Mouse (Mus musculus): ENCODE data around the gene A530016L24Rik. TPM values are rescaled to one million over a fixed set of nuclear protein-coding genes. Genes with fewer than 3 reads are reported as not detected.
A peak's percentile ranks its signal among the peaks of the same experiment; 100 is the strongest.

A530016L24Rik gene
- total RNA-seq, 1 experiment, result not detected

GRCm38 (mm10) chr12:112467387-112467786, 21.9 kb upstream of the A530016L24Rik start:
- H3K27ac ChIP-seq (ENCODE audit: insufficient read depth, low read depth, low read length, poor library complexity, severe bottlenecking), result no peak overlapping the region
- H3K4me3 ChIP-seq (ENCODE audit: insufficient read depth in 1 of 2, low read depth in 1 of 2, low read length in 2 of 2, poor library complexity in 1 of 2, severe bottlenecking in 1 of 2), result no peak overlapping the region
- in situ Hi-C loops (cut with MboI; ENCODE audit: low sequenced_read_pairs in 2 of 2, unreplicated experiment in 2 of 2), result no loop called here
- no peaks in the 10 kb centered on the region for H3K36me3 ChIP-seq (ENCODE audit: control insufficient read depth, insufficient read depth, low read length, poor library complexity, severe bottlenecking)
- no peak for DNase-seq (ENCODE audit: low read depth, low spot score)
- no peaks in the 10 kb centered on the region; a peak in 1 of 4 replicates for H3K4me1 ChIP-seq (ENCODE audit: control insufficient read depth in 2 of 2, insufficient read depth in 2 of 2, low read length in 2 of 2, poor library complexity in 1 of 2)
- no peak overlapping the region for H3K9ac ChIP-seq (ENCODE audit: insufficient read depth, low read depth, low read length, poor library complexity, severe bottlenecking)
- no peak for TF ChIP-seq ZNF384 (IDR thresholded peaks at IDR 0.05; ENCODE audit: low read depth, low read length)
- no peak for TF ChIP-seq CHD2 (IDR thresholded peaks at IDR 0.05; ENCODE audit: low read depth, low read length)
- TF ChIP-seq MAFK (IDR thresholded peaks at IDR 0.05; ENCODE audit: insufficient read depth, low read depth, low read length), result no peak
- TF ChIP-seq HCFC1 (IDR thresholded peaks at IDR 0.05; ENCODE audit: borderline replicate concordance, insufficient read depth, low read length), result no peak
- no peak for TF ChIP-seq ZC3H11A (IDR thresholded peaks at IDR 0.05; ENCODE audit: borderline replicate concordance, low read depth, low read length)
- H3K9me3 ChIP-seq (ENCODE audit: control insufficient read depth, insufficient read depth, low read depth, low read length), result no peaks in the 10 kb centered on the region

GRCm38 (mm10) chr12:112469393-112469792, 19.9 kb upstream of the A530016L24Rik start:
- no peak overlapping the region for H3K27ac ChIP-seq (ENCODE audit: insufficient read depth, low read depth, low read length, poor library complexity, severe bottlenecking)
- no peaks in the 10 kb centered on the region; a peak in 1 of 4 replicates for H3K4me1 ChIP-seq (ENCODE audit: control insufficient read depth in 2 of 2, insufficient read depth in 2 of 2, low read length in 2 of 2, poor library complexity in 1 of 2)
- no peaks in the 10 kb centered on the region for H3K36me3 ChIP-seq (ENCODE audit: control insufficient read depth, insufficient read depth, low read length, poor library complexity, severe bottlenecking)
- H3K9me3 ChIP-seq (ENCODE audit: control insufficient read depth, insufficient read depth, low read depth, low read length), result no peaks in the 10 kb centered on the region
- no peak overlapping the region for H3K4me3 ChIP-seq (ENCODE audit: insufficient read depth in 1 of 2, low read depth in 1 of 2, low read length in 2 of 2, poor library complexity in 1 of 2, severe bottlenecking in 1 of 2)
- no peak overlapping the region for H3K9ac ChIP-seq (ENCODE audit: insufficient read depth, low read depth, low read length, poor library complexity, severe bottlenecking)
- in situ Hi-C loops (cut with MboI; ENCODE audit: low sequenced_read_pairs in 2 of 2, unreplicated experiment in 2 of 2), result no loop called here
- DNase-seq (ENCODE audit: low read depth, low spot score), result no peak
- TF ChIP-seq CHD2 (IDR thresholded peaks at IDR 0.05; ENCODE audit: low read depth, low read length) (no peak), MAFK (IDR thresholded peaks at IDR 0.05; ENCODE audit: insufficient read depth, low read depth, low read length) (0 out of 2 replicates have a peak, but pooled peaks have one; percentile 25)

DNA sequence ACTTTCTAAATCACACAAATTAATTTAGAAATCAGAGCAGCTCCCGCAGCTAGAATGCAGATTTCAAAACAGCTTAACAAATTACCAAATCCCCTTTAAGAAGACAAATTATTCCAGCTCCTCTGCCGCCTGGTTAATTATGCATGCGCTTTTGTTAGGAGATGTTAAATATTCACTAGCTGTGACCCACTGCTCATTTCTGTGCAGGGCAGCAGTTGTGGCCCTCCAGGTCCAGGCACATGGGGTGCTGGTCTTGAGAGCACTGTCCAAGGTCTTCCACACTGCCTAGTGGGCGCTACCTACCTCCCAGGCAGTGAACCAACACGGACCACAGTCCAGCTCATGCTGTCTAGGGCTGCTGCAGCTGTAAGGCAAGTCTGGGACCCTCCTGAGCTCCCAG, 19.0 kb upstream of the A530016L24Rik start:
- H3K4me1 ChIP-seq (ENCODE audit: control insufficient read depth in 2 of 2, insufficient read depth in 2 of 2, low read length in 2 of 2, poor library complexity in 1 of 2), result no peaks in the 10 kb centered on the region; a peak in 1 of 4 replicates
- no peak overlapping the region for H3K4me3 ChIP-seq (ENCODE audit: insufficient read depth in 1 of 2, low read depth in 1 of 2, low read length in 2 of 2, poor library complexity in 1 of 2, severe bottlenecking in 1 of 2)
- H3K36me3 ChIP-seq (ENCODE audit: control insufficient read depth, insufficient read depth, low read length, poor library complexity, severe bottlenecking), result no peaks in the 10 kb centered on the region
- no peak overlapping the region for H3K27ac ChIP-seq (ENCODE audit: insufficient read depth, low read depth, low read length, poor library complexity, severe bottlenecking)
- no peak overlapping the region for H3K9ac ChIP-seq (ENCODE audit: insufficient read depth, low read depth, low read length, poor library complexity, severe bottlenecking)
- H3K9me3 ChIP-seq (ENCODE audit: control insufficient read depth, insufficient read depth, low read depth, low read length), result no peaks in the 10 kb centered on the region
- in situ Hi-C loops (cut with MboI; ENCODE audit: low sequenced_read_pairs in 2 of 2, unreplicated experiment in 2 of 2), result no loop called here
- no peak for TF ChIP-seq ZNF384 (IDR thresholded peaks at IDR 0.05; ENCODE audit: low read depth, low read length)
- no peak for TF ChIP-seq ZC3H11A (IDR thresholded peaks at IDR 0.05; ENCODE audit: borderline replicate concordance, low read depth, low read length)
- no peak for TF ChIP-seq CHD2 (IDR thresholded peaks at IDR 0.05; ENCODE audit: low read depth, low read length)
- TF ChIP-seq HCFC1 (IDR thresholded peaks at IDR 0.05; ENCODE audit: borderline replicate concordance, insufficient read depth, low read length), result no peak
- no peak for TF ChIP-seq MAFK (IDR thresholded peaks at IDR 0.05; ENCODE audit: insufficient read depth, low read depth, low read length)
- DNase-seq (ENCODE audit: low read depth, low spot score), result no peak

GRCm38 (mm10) chr12:112473777-112474176, 15.5 kb upstream of the A530016L24Rik start:
- in situ Hi-C loops (cut with MboI; ENCODE audit: low sequenced_read_pairs in 2 of 2, unreplicated experiment in 2 of 2), result no loop called here
- Histone ChIP-seq H3K9ac (ENCODE audit: insufficient read depth, low read depth, low read length, poor library complexity, severe bottlenecking) (no peak overlapping the region), H3K4me1 (ENCODE audit: control insufficient read depth in 2 of 2, insufficient read depth in 2 of 2, low read length in 2 of 2, poor library complexity in 1 of 2) (no peaks in the 10 kb centered on the region), H3K9me3 (ENCODE audit: control insufficient read depth, insufficient read depth, low read depth, low read length) (no peaks in the 10 kb centered on the region), H3K27ac (ENCODE audit: insufficient read depth, low read depth, low read length, poor library complexity, severe bottlenecking) (no peak overlapping the region), H3K36me3 (ENCODE audit: control insufficient read depth, insufficient read depth, low read length, poor library complexity, severe bottlenecking) (no peaks in the 10 kb centered on the region), H3K4me3 (ENCODE audit: insufficient read depth in 1 of 2, low read depth in 1 of 2, low read length in 2 of 2, poor library complexity in 1 of 2, severe bottlenecking in 1 of 2) (no peak overlapping the region)
- TF ChIP-seq ZNF384 (IDR thresholded peaks at IDR 0.05; ENCODE audit: low read depth, low read length) (no peak), ZC3H11A (IDR thresholded peaks at IDR 0.05; ENCODE audit: borderline replicate concordance, low read depth, low read length) (peak; percentile 74; the same call in 1 of the 2 replicates), CHD2 (IDR thresholded peaks at IDR 0.05; ENCODE audit: low read depth, low read length) (no peak)
- peak; percentile 44 for DNase-seq (ENCODE audit: low read depth, low spot score)

DNA sequence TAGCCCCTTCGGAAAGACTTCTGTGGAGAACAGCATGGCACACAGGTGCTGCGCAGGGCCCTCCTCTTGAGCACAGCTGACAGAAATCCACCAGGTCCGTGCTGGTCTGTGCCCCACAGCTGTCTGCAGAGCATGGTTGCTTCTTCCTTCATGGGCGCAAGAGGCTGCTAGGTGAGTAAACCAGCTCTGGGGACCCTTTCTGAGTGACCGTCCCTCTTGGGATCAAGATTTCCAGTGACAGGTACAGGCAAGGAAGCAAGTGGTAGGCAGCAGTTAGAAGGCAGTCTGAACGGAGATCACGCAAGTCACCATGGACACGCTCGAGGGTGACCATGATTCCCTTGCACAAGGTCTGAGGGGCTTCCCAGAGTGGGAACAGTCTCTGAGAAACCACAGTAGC, 287 bp downstream of the A530016L24Rik start:
- no peak for DNase-seq (ENCODE audit: low read depth, low spot score)
- in situ Hi-C loops (cut with MboI; ENCODE audit: low sequenced_read_pairs in 2 of 2, unreplicated experiment in 2 of 2), result no loop called here
- Histone ChIP-seq H3K4me3 (ENCODE audit: insufficient read depth in 1 of 2, low read depth in 1 of 2, low read length in 2 of 2, poor library complexity in 1 of 2, severe bottlenecking in 1 of 2) (no peak overlapping the region), H3K9ac (ENCODE audit: insufficient read depth, low read depth, low read length, poor library complexity, severe bottlenecking) (no peak overlapping the region), H3K36me3 (ENCODE audit: control insufficient read depth, insufficient read depth, low read length, poor library complexity, severe bottlenecking) (no peaks in the 10 kb centered on the region), H3K4me1 (ENCODE audit: control insufficient read depth in 2 of 2, insufficient read depth in 2 of 2, low read length in 2 of 2, poor library complexity in 1 of 2) (no peaks in the 10 kb centered on the region), H3K9me3 (ENCODE audit: control insufficient read depth, insufficient read depth, low read depth, low read length) (no peaks in the 10 kb centered on the region), H3K27ac (ENCODE audit: insufficient read depth, low read depth, low read length, poor library complexity, severe bottlenecking) (no peak overlapping the region)
- TF ChIP-seq CHD2 (IDR thresholded peaks at IDR 0.05; ENCODE audit: low read depth, low read length) (no peak), HCFC1 (IDR thresholded peaks at IDR 0.05; ENCODE audit: borderline replicate concordance, insufficient read depth, low read length) (no peak), ZNF384 (IDR thresholded peaks at IDR 0.05; ENCODE audit: low read depth, low read length) (no peak), ZC3H11A (IDR thresholded peaks at IDR 0.05; ENCODE audit: borderline replicate concordance, low read depth, low read length) (no peak), MAFK (IDR thresholded peaks at IDR 0.05; ENCODE audit: insufficient read depth, low read depth, low read length) (no peak)
